8 mouse cellular contexts compared by ENCODE assay signal in the genomic region with DNA sequence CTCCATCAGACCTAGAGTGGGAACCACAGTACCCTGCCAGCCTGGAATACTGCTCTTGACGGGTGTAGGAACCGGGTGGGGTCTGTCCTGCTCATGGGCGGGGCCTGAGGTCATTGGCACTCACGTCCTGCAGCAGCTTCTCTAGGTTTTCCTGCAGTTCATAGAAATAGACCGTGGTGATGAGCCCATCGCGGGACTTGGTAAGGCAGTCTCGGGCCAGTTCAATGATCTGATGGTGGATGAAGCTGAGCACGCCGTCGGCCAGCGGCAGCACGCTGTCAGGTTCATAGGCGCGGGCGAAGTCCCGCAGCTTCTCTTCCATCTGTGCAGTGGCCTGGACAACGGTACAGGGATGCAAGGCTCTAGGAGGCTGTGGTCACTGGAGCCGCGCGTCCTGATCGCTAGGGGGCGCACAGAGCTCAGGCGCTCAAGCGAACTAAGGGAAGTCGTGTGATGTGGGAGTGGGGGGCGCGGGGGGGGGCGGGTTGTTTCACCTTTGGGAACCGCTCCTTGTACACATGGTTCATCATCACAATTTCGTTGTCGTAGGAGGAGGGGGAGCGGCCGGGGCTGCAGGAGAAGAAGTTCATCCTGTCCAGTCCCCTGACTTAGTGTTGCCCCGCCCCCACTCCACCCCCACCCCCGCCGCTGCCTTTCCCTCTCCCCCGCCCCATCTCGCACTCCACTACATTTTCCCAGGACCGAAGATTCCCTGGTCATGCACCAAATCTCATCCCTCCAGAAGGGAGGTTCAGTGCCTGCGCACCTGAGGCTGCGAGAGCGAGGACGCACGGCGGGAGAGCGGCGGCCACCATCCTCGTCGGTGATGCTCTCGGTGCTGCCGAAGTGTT. TPM values are rescaled to one million over a fixed set of nuclear protein-coding genes. Genes with fewer than 3 reads are reported as not detected.
DNase-seq lines count a peak whose midpoint lies in the region; ATAC-seq and TF ChIP-seq lines count a peak whose summit lies in the region.

No protein-coding gene starts in this region.

- peak; percentile 57 for DNase-seq in 416B (ENCODE audit: low read depth)
- DNase-seq in Muller cell, postnatal 12 days (ENCODE audit: inconsistent ontology term) = peak; percentile 68
- peak; percentile 91 for DNase-seq in embryo, embryonic 10 days (ENCODE audit: low spot score)
- DNase-seq in heart, adult 2 months = peak; percentile 64 to 77
- peak; percentile 76 for DNase-seq in kidney, adult 18-20 months
- DNase-seq in liver, embryonic 13.5 days = no peak
- DNase-seq in naive thymus-derived CD4-positive, alpha-beta T cell, adult 2 months (ENCODE audit: low read depth) = peak; percentile 77
- peak; percentile 68 for DNase-seq in thymus, postnatal 14 days

- peak overlapping the region; percentile 47 for H3K4me2 ChIP-seq in liver, embryonic 13.5 days

- no peak for TF ChIP-seq POLR2A in heart, adult 2 months (IDR thresholded peaks at IDR 0.05; ENCODE audit: insufficient read depth, low read depth, low read length)

- WGBS in heart, adult 2 months = 6% methylated on average over 48 of the region's 52 CpGs
- WGBS in liver, embryonic 13.5 days (ENCODE audit: insufficient replicate concordance) = 7% methylated on average over 47 of the region's 52 CpGs

- H3K9ac ChIP-seq in heart, adult 2 months (ENCODE audit: low read depth, low read length) = no peak overlapping the region
- H3K9ac ChIP-seq in liver, embryonic 13.5 days = no peak overlapping the region

- no peaks in the 10 kb centered on the region for H3K9me3 ChIP-seq in liver, embryonic 13.5 days (replicated peaks)

- H3K27me3 ChIP-seq in heart, adult 2 months (ENCODE audit: control insufficient read depth, insufficient read depth, low read length) = peaks cover 6% of the 10 kb centered on the region; the same call in 1 of the 2 replicates
- H3K27me3 ChIP-seq in liver, embryonic 13.5 days = peaks cover 74% of the 10 kb centered on the region

- intact Hi-C loops in heart, adult 2 months (cut with DNase I) = loop anchor here (1.0 kb wide), 1 partner anchor 70 kb away; no protein-coding TSS in a partner anchor

- H3K27ac ChIP-seq in heart, adult 2 months = no peak overlapping the region
- no peak overlapping the region for H3K27ac ChIP-seq in liver, embryonic 13.5 days

- H3K4me1 ChIP-seq in heart, adult 2 months (ENCODE audit: control insufficient read depth, insufficient read depth, low read length) = no peaks in the 10 kb centered on the region
- peaks cover 8% of the 10 kb centered on the region for H3K4me1 ChIP-seq in liver, embryonic 13.5 days (replicated peaks)

- no peaks in the 10 kb centered on the region for H3K36me3 ChIP-seq in heart, adult 2 months (ENCODE audit: control insufficient read depth, insufficient read depth, low read length)
- no peaks in the 10 kb centered on the region for H3K36me3 ChIP-seq in liver, embryonic 13.5 days

- TF ChIP-seq CTCF in heart, adult 2 months (IDR thresholded peaks at IDR 0.05) = peak; percentile 72

- TF ChIP-seq EP300 in heart, adult 2 months (IDR thresholded peaks at IDR 0.05; ENCODE audit: insufficient read depth, low read depth, low read length) = no peak

- ATAC-seq in liver, embryonic 13.5 days (ENCODE audit: low read depth) = peak; percentile 67

- no peaks in the 10 kb centered on the region for H3K79me2 ChIP-seq in heart, adult 2 months (replicated peaks; ENCODE audit: control insufficient read depth, insufficient read depth, low read length)

- no peak overlapping the region for H3K4me3 ChIP-seq in heart, adult 2 months
- H3K4me3 ChIP-seq in liver, embryonic 13.5 days (replicated peaks) = 0 out of 2 replicates have a peak overlapping the region, but pooled peaks have one; percentile 8

RNA-seq across cellular contexts. Expression of gene Mast1, which starts 8.5 kb away (rescaled TPM):
- under 1 TPM; 0.07 to 0.10 TPM for total RNA-seq in heart, adult 2 months (2021)
- polyA plus RNA-seq in heart, adult 2 months (2012; rRNA removed) = 0.16 and 0.18 TPM in 2 replicates
- polyA plus RNA-seq in liver, embryonic 13.5 days (2015; fragmentation: Nextera tagmentation; extraction: Ambion mirVana) = 0.12 and 0.13 TPM in 2 replicates

RNA-seq across cellular contexts. Expression of gene Rtbdn, which starts 18.1 kb away (rescaled TPM):
- not detected for total RNA-seq in heart, adult 2 months (2021)
- polyA plus RNA-seq in heart, adult 2 months (2012; rRNA removed) = not detected in 2 replicates
- 0.33 and 0.56 TPM in 2 replicates for polyA plus RNA-seq in liver, embryonic 13.5 days (2015; fragmentation: Nextera tagmentation; extraction: Ambion mirVana)

RNA-seq across cellular contexts. Expression of gene Dnase2a, which starts 20.3 kb away (rescaled TPM):
- 1 to 10 TPM; 6.5 to 9.6 TPM for total RNA-seq in heart, adult 2 months (2021)
- polyA plus RNA-seq in heart, adult 2 months (2012; rRNA removed) = 9.2 and 10.9 TPM in 2 replicates
- 9.3 and 10.4 TPM in 2 replicates for polyA plus RNA-seq in liver, embryonic 13.5 days (2015; fragmentation: Nextera tagmentation; extraction: Ambion mirVana)

RNA-seq across cellular contexts. Expression of gene Klf1, which starts 27.0 kb away (rescaled TPM):
- total RNA-seq in heart, adult 2 months (2021) = under 1 TPM in 1 of 2 experiments, not detected in 1; 0.16 TPM
- 0.08 and 0.23 TPM in 2 replicates for polyA plus RNA-seq in heart, adult 2 months (2012; rRNA removed)
- 469 and 494 TPM in 2 replicates for polyA plus RNA-seq in liver, embryonic 13.5 days (2015; fragmentation: Nextera tagmentation; extraction: Ambion mirVana)

RNA-seq across cellular contexts. Expression of gene Gcdh, which starts 35.0 kb away (rescaled TPM):
- 10 to 100 TPM; 71.5 to 89.9 TPM for total RNA-seq in heart, adult 2 months (2021)
- polyA plus RNA-seq in heart, adult 2 months (2012; rRNA removed) = 134 and 148 TPM in 2 replicates
- 44.7 and 48.6 TPM in 2 replicates for polyA plus RNA-seq in liver, embryonic 13.5 days (2015; fragmentation: Nextera tagmentation; extraction: Ambion mirVana)
